Mouse (Mus musculus) heart, embryonic 13.5 days (tissue): ENCODE measurements around the gene Gm38431. TPM values are rescaled to one million over a fixed set of nuclear protein-coding genes. Genes with fewer than 3 reads are reported as not detected.
A peak's percentile ranks its signal among the peaks of the same experiment; 100 is the strongest.

Experiments used
- ATAC-seq: fragments of 200-750 bp; cut with Nextera tagmentation; 2 replicates; pipeline ENCODE4 v1.8.0; 2017; ENCODE audit warnings: moderate TSS enrichment; ENCODE audit not compliant: insufficient number of reproducible peaks, low FRiP score, low TSS enrichment; ENCODE audit errors: extremely low read depth
- H3K27ac ChIP-seq: fragments of 300-500 bp; sonication (generic); replicated peaks from 2 replicates; pipeline ENCODE4 v1.5.1; 2015; ENCODE audit warnings: moderate library complexity, mild to moderate bottlenecking, inconsistent platforms
- H3K27me3 ChIP-seq: fragments of 300-500 bp; sonication (generic); replicated peaks from 2 replicates; pipeline ENCODE4 v1.6.1; 2015; ENCODE audit warnings: mild to moderate bottlenecking, inconsistent platforms
- H3K36me3 ChIP-seq: fragments of 300-500 bp; sonication (generic); 2 replicates; pipeline ENCODE4 v1.6.1; 2015; ENCODE audit warnings: mild to moderate bottlenecking, inconsistent platforms
- H3K4me1 ChIP-seq: fragments of 300-500 bp; sonication (generic); 2 replicates; pipeline ENCODE4 v1.6.1; 2015; ENCODE audit warnings: inconsistent platforms
- H3K4me2 ChIP-seq: fragments of 300-500 bp; sonication (generic); 2 replicates; pipeline ENCODE4 v1.6.1; 2015; ENCODE audit warnings: inconsistent platforms, mild to moderate bottlenecking, moderate library complexity
- H3K4me3 ChIP-seq: fragments of 300-500 bp; sonication (generic); 2 replicates; pipeline ENCODE4 v1.5.1; 2015; ENCODE audit warnings: moderate library complexity, mild to moderate bottlenecking, inconsistent platforms
- H3K9ac ChIP-seq: fragments of 300-500 bp; sonication (generic); 2 replicates; pipeline ENCODE4 v1.6.1; 2015; ENCODE audit warnings: inconsistent platforms, mild to moderate bottlenecking, moderate library complexity
- H3K9me3 ChIP-seq: fragments of 300-500 bp; sonication (generic); 2 replicates; pipeline ENCODE4 v1.6.1; 2016; ENCODE audit warnings: inconsistent platforms
- WGBS: fragments of 180-500 bp; shearing (Covaris S2); methylation state at CpG from one replicate; pipeline ENCODE4 v1.1.7; 2015; ENCODE audit warnings: mixed read lengths; 5-methylcytosine and 5-hydroxymethylcytosine counted together
- polyA plus RNA-seq: library from polyadenylated mRNA; unstranded; fragments of >200 nt; fragmentation: Nextera tagmentation; extraction: Ambion mirVana; gene quantifications from 2 replicates; pipeline ENCODE4 v1.2.1, GENCODE M21; 2015

Gene Gm38431
- 1.6 and 1.7 TPM in 2 replicates for polyA plus RNA-seq

- Histone ChIP-seq H3K27ac (peak within 1 kb of the TSS; percentile 94), H3K9ac (peak within 1 kb of the TSS; percentile 93), H3K27me3 (no peaks in the 10 kb centered on the region), H3K4me1 (peaks cover 30% of the 10 kb centered on the region), H3K4me3 (peak within 1 kb of the TSS; percentile 80), H3K9me3 (no peaks in the 10 kb centered on the region), H3K4me2 (peak within 1 kb of the TSS; percentile 77), H3K36me3 (peaks cover 38% of the 10 kb centered on the region)
- under 1% methylated on average over 54 of the region's 54 CpGs for WGBS
- ATAC-seq = peak; percentile 97
Observed at GRCm38 (mm10) chr9:21091707-21092320, at the start of gene Gm38431, which contains the start of gene Raver1. Gm38431 (minus strand) TSS chr9:21091997. Raver1 (minus strand) TSS chr9:21092008.

- Histone ChIP-seq H3K36me3 (peaks cover 61% of the 10 kb centered on the region), H3K27me3 (no peaks in the 10 kb centered on the region), H3K4me1 (peaks cover 13% of the 10 kb centered on the region), H3K9me3 (no peaks in the 10 kb centered on the region), H3K27ac (no peak overlapping the region), H3K9ac (no peak overlapping the region), H3K4me2 (no peak overlapping the region), H3K4me3 (no peak overlapping the region)
- 63% methylated on average over 4 of the region's 4 CpGs for WGBS
- no peak for ATAC-seq
Observed at GRCm38 (mm10) chr9:21138386-21138785, 46.6 kb upstream of the Gm38431 start.

DNA sequence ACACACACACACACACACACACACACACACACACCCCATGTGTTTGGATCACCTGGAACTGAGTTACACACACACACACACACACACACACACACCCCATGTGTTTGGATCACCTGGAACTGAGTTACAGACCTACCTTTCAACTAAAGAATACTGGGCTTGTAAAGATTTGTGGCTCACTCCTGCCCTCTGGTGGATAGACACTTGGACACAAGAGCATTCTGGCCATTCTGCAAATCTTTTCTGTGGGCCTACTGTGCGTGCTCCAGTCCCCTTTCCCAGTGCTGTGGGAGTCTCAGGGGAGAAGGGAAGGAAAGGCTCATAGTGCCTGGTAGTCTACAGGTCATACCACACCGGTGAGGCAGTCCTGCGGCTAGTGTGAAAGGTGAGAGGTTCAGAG lies 45.4 kb upstream of the Gm38431 start:
- peaks cover 13% of the 10 kb centered on the region for H3K4me1 ChIP-seq
- H3K27me3 ChIP-seq = no peaks in the 10 kb centered on the region
- peaks cover 50% of the 10 kb centered on the region for H3K36me3 ChIP-seq
- no peak overlapping the region for H3K9ac ChIP-seq
- ATAC-seq = no peak
- 42% methylated on average over 3 of the region's 3 CpGs for WGBS
- no peak overlapping the region for H3K4me2 ChIP-seq
- no peak overlapping the region for H3K4me3 ChIP-seq
- H3K9me3 ChIP-seq = no peaks in the 10 kb centered on the region
- H3K27ac ChIP-seq = no peak overlapping the region

GRCm38 (mm10) chr9:21136401-21136800 lies 44.6 kb upstream of the Gm38431 start:
- no peak for ATAC-seq
- WGBS = 68% methylated on average over 6 of the region's 6 CpGs

DNA sequence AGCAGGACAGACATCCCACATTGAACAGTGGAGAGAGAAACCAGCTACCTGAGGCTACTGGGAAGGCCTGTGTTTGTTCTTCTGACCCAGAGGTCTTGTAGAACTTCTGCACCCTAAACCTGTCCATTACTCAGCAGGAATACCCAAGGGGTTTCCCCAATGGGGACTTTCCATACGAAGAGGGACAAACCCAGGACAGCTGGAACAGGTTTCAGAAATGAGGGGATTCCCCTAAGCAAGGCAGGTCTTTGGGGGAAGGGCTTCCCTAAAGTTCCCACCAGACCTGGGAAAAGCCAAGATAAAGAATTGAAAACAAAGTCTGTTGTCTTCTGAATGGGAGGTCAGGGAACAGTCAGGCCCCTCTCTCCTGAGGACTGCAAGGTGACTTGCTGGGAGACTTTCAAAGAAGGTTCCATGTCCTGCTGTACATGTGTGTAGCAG lies 44.2 kb upstream of the Gm38431 start:
- peaks cover 13% of the 10 kb centered on the region for H3K4me1 ChIP-seq
- no peak for ATAC-seq
- H3K9me3 ChIP-seq = no peaks in the 10 kb centered on the region
- H3K27ac ChIP-seq = no peak overlapping the region
- no peak overlapping the region for H3K4me2 ChIP-seq
- no peak overlapping the region for H3K9ac ChIP-seq
- whole genome bisulfite sequencing = 65% methylated on average over 1 of the region's 1 CpGs
- no peak overlapping the region for H3K4me3 ChIP-seq
- peaks cover 37% of the 10 kb centered on the region for H3K36me3 ChIP-seq
- H3K27me3 ChIP-seq = no peaks in the 10 kb centered on the region

More at GRCm38 (mm10) chr9:21136401-21136800, 44.6 kb upstream of the Gm38431 start:
- H3K36me3 ChIP-seq = peaks cover 41% of the 10 kb centered on the region
- no peak overlapping the region for H3K27ac ChIP-seq
- no peak overlapping the region for H3K4me2 ChIP-seq
- H3K4me3 ChIP-seq = no peak overlapping the region
- peaks cover 13% of the 10 kb centered on the region for H3K4me1 ChIP-seq
- no peaks in the 10 kb centered on the region for H3K9me3 ChIP-seq
- no peak overlapping the region for H3K9ac ChIP-seq
- no peaks in the 10 kb centered on the region for H3K27me3 ChIP-seq

- no peak for ATAC-seq
- Histone ChIP-seq H3K9ac (no peak overlapping the region), H3K4me2 (no peak overlapping the region), H3K27me3 (no peaks in the 10 kb centered on the region), H3K27ac (no peak overlapping the region), H3K36me3 (peaks cover 31% of the 10 kb centered on the region), H3K4me1 (peaks cover 17% of the 10 kb centered on the region), H3K9me3 (no peaks in the 10 kb centered on the region), H3K4me3 (no peak overlapping the region)
- 74% methylated on average over 4 of the region's 4 CpGs for WGBS
Observed at GRCm38 (mm10) chr9:21135329-21135890, 43.6 kb upstream of the Gm38431 start.

- no peaks in the 10 kb centered on the region for H3K27me3 ChIP-seq
- ATAC-seq = no peak
- H3K4me3 ChIP-seq = no peak overlapping the region
- H3K27ac ChIP-seq = no peak overlapping the region
- H3K9ac ChIP-seq = no peak overlapping the region
- H3K4me1 ChIP-seq = peaks cover 21% of the 10 kb centered on the region
- H3K9me3 ChIP-seq = no peaks in the 10 kb centered on the region
- peaks cover 25% of the 10 kb centered on the region for H3K36me3 ChIP-seq
- 59% methylated on average over 9 of the region's 9 CpGs for WGBS
- H3K4me2 ChIP-seq = no peak overlapping the region
Observed at GRCm38 (mm10) chr9:21134595-21135328, 43.0 kb upstream of the Gm38431 start.

GRCm38 (mm10) chr9:21133064-21133707 lies 41.4 kb upstream of the Gm38431 start:
- no peak overlapping the region for H3K27ac ChIP-seq
- WGBS = 68% methylated on average over 9 of the region's 9 CpGs
- no peak for ATAC-seq
- H3K36me3 ChIP-seq = peaks cover 13% of the 10 kb centered on the region
- no peak overlapping the region for H3K4me2 ChIP-seq
- H3K9me3 ChIP-seq = no peaks in the 10 kb centered on the region
- no peaks in the 10 kb centered on the region for H3K27me3 ChIP-seq
- no peak overlapping the region for H3K4me3 ChIP-seq
- peaks cover 21% of the 10 kb centered on the region for H3K4me1 ChIP-seq
- H3K9ac ChIP-seq = no peak overlapping the region

DNA sequence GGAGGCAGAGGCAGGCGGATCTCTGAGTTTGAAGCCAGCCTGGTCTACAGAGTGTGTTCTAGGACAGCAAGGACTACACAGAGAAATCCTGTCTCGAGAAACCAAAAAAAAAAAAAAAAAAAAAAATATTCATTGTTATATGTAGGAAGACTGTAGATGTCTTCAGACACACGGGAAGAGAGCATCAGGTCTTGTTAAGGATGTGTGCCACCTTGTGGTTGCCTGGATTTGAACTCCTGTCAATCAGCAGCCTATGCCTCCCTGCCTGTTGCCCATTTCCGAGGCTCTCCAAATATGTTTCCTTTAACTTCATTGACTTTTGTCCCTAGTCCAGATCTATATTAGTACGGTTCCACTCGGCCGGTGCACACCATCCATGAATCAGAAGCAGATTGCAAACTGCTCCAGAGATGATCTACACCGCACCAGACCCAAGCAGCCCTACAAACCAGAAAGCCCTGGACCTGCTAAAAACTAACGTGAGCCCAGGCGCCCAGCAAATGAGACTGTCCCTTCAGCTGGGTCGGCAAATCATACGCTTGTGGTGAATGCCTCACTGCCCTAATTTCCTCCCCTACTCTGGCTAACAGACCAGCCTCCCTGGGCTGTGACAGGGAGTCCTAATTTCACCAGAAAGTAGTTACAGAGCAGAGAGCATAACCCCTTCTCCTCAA lies 40.4 kb upstream of the Gm38431 start:
- Histone ChIP-seq H3K4me2 (0 out of 2 replicates have a peak overlapping the region, but pooled peaks have one; percentile 84), H3K27me3 (no peaks in the 10 kb centered on the region), H3K9ac (no peak overlapping the region), H3K4me3 (no peak overlapping the region), H3K4me1 (peaks cover 21% of the 10 kb centered on the region), H3K36me3 (peaks cover 11% of the 10 kb centered on the region), H3K27ac (no peak overlapping the region), H3K9me3 (no peaks in the 10 kb centered on the region)
- ATAC-seq = no peak
- 73% methylated on average over 12 of the region's 12 CpGs for WGBS

DNA sequence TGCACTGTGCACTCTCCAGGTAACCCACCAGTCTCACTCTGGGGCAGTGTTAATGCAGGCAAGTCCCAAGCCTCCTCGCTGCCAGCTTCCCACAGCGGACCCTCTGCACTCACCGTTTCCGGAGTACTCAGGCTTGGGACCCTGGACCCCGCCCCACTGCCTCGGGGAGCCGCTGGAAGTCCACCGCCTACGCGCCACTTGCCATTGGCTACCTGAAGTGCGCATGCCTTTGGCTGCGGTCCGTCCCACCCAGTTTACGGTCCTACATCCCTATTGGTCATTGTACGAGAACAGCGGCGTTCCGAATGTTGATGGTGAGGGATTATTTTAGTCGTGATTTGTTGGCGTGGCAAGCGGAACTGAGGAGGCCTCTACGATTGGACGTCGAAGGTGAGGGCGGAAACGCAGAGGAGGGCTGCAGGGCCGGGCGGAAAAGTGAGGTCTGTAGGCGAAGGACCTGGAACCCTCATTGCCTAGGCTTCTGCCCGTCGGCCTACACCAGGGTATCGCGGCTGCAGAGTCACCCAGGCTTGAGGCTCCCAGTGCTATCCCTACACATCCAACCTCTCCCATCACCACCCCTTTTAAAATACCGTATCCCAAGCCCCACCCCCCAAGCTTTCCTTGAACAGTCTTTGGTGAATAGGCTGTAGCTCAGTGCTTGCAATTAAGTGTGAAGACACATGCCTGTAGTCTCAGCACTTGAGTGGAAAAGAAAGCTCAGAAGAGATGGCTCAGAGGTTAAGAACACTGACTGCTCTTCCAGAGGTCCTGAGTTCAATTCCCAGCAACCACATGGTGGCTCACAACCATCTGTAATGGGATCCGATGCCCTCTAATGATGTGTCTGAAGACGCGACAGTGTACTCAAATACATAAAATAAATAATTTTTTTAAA lies 39.5 kb upstream of the Gm38431 start, which contains the start of gene Tyk2:
Tyk2 (minus strand) TSS at position 185 of the 898 bp plus-strand sequence.
- Histone ChIP-seq H3K4me3 (peak within 1 kb of the TSS; percentile 77), H3K27me3 (no peaks in the 10 kb centered on the region), H3K4me2 (peak within 1 kb of the TSS; percentile 84), H3K9me3 (no peaks in the 10 kb centered on the region), H3K27ac (peak within 1 kb of the TSS; percentile 77), H3K9ac (peak within 1 kb of the TSS; percentile 86), H3K36me3 (peaks cover 19% of the 10 kb centered on the region), H3K4me1 (peaks cover 29% of the 10 kb centered on the region)
- peak; percentile 87 for ATAC-seq
- WGBS = 7% methylated on average over 37 of the region's 37 CpGs
